Mouse (Mus musculus) hindbrain, embryonic 13.5 days (tissue): ENCODE measurements around the gene Caml. TPM values are rescaled to one million over a fixed set of nuclear protein-coding genes. Genes with fewer than 3 reads are reported as not detected.
"Not testable (repeated sequence)": the region's sequence is repeated elsewhere in the genome, so short reads cannot be mapped to it uniquely, and the experiment has no call there.

ENCODE experiments used
- ATAC-seq: fragments of 200-750 bp; cut with Nextera tagmentation; 2 replicates; pipeline ENCODE4 v1.8.0; 2017; ENCODE audit warnings: moderate TSS enrichment; ENCODE audit not compliant: low FRiP score
- H3K27ac ChIP-seq: fragments of 300-500 bp; sonication (generic); 2 replicates; pipeline ENCODE4 v1.5.1; 2015; ENCODE audit warnings: inconsistent platforms, mild to moderate bottlenecking, moderate library complexity
- H3K27me3 ChIP-seq: fragments of 300-500 bp; sonication (generic); 2 replicates; pipeline ENCODE4 v1.6.1; 2015; ENCODE audit warnings: mild to moderate bottlenecking, inconsistent platforms
- H3K36me3 ChIP-seq: fragments of 300-500 bp; sonication (generic); 2 replicates; pipeline ENCODE4 v1.6.1; 2015; ENCODE audit warnings: mild to moderate bottlenecking, inconsistent platforms
- H3K4me1 ChIP-seq: fragments of 300-500 bp; sonication (generic); replicated peaks from 2 replicates; pipeline ENCODE4 v1.6.1; 2015; ENCODE audit warnings: inconsistent platforms
- H3K4me2 ChIP-seq: fragments of 300-500 bp; sonication (generic); 2 replicates; pipeline ENCODE4 v1.6.1; 2015; ENCODE audit warnings: inconsistent platforms, mild to moderate bottlenecking, moderate library complexity
- H3K4me3 ChIP-seq: fragments of 300-500 bp; sonication (generic); 2 replicates; pipeline ENCODE4 v1.5.1; 2015; ENCODE audit warnings: mild to moderate bottlenecking, inconsistent platforms
- H3K9ac ChIP-seq: fragments of 300-500 bp; sonication (generic); 2 replicates; pipeline ENCODE4 v1.6.1; 2015; ENCODE audit warnings: mild to moderate bottlenecking, inconsistent platforms
- H3K9me3 ChIP-seq: fragments of 300-500 bp; sonication (generic); 2 replicates; pipeline ENCODE4 v1.6.1; 2016; ENCODE audit warnings: inconsistent platforms
- whole genome bisulfite sequencing: fragments of 180-500 bp; shearing (Covaris S2); methylation state at CpG from one replicate; pipeline ENCODE4 v1.1.7; 2015; 5-methylcytosine and 5-hydroxymethylcytosine counted together
- polyA plus RNA-seq: library from polyadenylated mRNA; unstranded; fragments of >200 nt; fragmentation: Nextera tagmentation; extraction: Ambion mirVana; gene quantifications from 2 replicates; pipeline ENCODE4 v1.2.1, GENCODE M21; 2015

The Caml gene
- polyA plus RNA-seq, 1 experiment from 2014 or later = 101 TPM

DNA sequence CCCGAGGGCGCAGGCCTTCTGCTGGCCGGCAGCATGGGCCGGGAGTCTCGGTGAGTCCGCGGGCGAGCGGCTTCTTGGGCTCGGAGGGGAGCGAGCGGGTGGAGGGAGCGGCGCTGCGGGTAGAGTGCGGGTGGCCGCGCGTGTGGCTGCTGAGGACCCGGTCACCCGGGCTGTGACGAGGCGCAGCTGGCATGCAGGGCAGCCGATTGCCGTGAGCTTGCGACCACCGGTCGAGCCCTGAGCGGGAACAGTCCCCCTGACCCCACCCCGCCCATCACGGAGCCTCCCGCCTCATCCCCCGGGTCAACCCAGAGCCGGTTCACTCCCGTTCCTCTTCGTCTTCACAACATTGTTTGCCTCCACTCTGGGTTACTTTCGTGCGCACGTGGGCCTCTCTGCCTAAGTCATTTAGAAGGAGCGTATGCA, 12.4 kb downstream of the Caml start:
- peak overlapping the region; percentile 89 for H3K4me3 ChIP-seq
- 0% methylated on average over 40 of the region's 40 CpGs for WGBS
- peak overlapping the region; percentile 92 for H3K4me2 ChIP-seq
- H3K36me3 ChIP-seq = peaks cover 54% of the 10 kb centered on the region
- no peaks in the 10 kb centered on the region for H3K9me3 ChIP-seq
- no peaks in the 10 kb centered on the region for H3K27me3 ChIP-seq
- H3K27ac ChIP-seq = peak overlapping the region; percentile 78; the same call in 1 of the 2 replicates
- peak; percentile 70 for ATAC-seq
- H3K9ac ChIP-seq = peak overlapping the region; percentile 91
- H3K4me1 ChIP-seq = peaks cover 23% of the 10 kb centered on the region

DNA sequence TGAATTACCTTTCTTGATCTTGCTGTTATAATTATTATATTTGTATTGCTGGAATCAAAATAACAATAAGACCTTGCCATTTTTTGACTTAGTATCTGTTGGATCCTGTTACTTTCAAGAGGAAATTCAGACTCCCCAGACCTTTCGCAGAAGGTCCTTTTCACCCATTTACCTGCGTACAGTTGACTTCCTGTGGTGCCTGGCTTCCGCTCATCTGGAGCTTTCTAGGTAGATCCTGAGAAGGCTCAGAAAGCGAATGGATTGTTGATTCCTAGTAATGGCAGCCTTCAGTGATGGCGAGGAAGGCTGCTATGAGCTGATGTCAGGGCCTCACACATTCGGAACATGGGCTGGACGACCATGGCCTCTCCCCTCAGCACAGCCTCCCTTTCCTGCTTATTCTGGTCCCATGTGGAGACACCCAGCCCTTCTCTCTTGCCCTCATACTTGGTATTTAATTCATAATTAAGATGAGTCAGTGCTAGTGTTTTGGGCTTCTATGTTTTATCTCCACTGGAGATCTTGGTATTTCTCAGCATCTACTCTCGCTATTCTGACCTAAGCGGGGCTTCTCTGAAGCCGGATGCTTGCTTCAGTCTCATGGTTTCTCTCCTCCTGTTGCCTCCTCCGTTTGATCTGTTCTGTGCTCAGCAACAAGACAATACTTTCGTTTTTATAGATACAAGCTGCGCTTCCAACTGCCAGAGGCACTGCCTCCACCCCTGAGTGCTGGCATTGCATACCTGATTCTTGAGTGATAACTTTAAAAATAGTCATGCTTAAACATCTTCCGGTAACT, 13.6 kb downstream of the Caml start:
- no peak overlapping the region for H3K27ac ChIP-seq
- H3K4me2 ChIP-seq = peak overlapping the region; percentile 92
- WGBS = 92% methylated on average over 14 of the region's 14 CpGs
- no peaks in the 10 kb centered on the region for H3K9me3 ChIP-seq
- ATAC-seq = no peak
- no peaks in the 10 kb centered on the region for H3K27me3 ChIP-seq
- H3K4me1 ChIP-seq = peaks cover 23% of the 10 kb centered on the region
- H3K36me3 ChIP-seq = peaks cover 51% of the 10 kb centered on the region
- peak overlapping the region; percentile 89 for H3K4me3 ChIP-seq
- H3K9ac ChIP-seq = peak overlapping the region; percentile 19; the same call in 1 of the 2 replicates

DNA sequence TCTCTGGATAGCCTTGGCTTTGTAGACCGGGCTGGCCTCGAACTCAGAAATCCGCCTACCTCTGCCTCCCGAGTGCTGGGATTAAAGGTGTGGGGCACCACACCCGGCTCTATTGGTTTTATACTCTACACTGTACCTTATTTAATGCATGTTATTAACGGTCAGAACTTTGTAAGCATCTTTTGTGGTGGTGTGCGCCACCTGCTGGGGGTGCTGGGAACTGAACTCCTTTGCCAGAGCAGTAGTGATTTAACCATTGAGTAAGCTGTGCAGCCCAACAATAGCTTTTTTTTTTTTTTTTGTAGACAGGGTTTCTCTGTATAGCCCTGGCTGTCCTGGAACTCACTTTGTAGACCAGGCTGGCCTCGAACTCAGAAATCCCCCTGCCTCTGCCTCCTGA, 17.7 kb downstream of the Caml start:
- H3K4me2 ChIP-seq = not testable (repeated sequence)
- peaks cover 55% of the 10 kb centered on the region for H3K36me3 ChIP-seq

DNA sequence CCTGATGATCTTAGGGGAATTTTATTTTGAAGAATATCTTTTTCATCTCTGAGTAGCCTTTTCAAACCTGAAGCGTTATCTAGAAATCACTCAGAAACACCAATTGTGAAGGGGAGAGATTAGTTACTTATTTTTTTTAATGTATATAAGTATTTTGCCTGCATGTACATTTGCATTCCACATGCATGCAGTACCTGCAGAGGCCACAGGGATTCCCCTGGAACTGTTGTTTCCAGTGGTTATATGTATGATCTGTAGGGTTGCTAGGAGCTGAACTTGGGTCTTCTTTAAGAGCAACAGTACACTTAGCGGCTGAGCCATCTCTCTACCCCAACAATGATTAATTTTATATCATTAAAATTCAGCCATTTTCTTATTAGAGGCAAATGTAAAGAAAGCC, 21.7 kb downstream of the Caml start:
- no peaks in the 10 kb centered on the region for H3K9me3 ChIP-seq
- H3K27me3 ChIP-seq = no peaks in the 10 kb centered on the region
- H3K4me3 ChIP-seq = no peak overlapping the region
- no peak for ATAC-seq
- H3K9ac ChIP-seq = no peak overlapping the region
- 87% methylated on average over 2 of the region's 2 CpGs for WGBS
- no peaks in the 10 kb centered on the region for H3K4me1 ChIP-seq
- H3K27ac ChIP-seq = no peak overlapping the region
- peaks cover 75% of the 10 kb centered on the region for H3K36me3 ChIP-seq
- no peak overlapping the region for H3K4me2 ChIP-seq

More for the DNA sequence above, 17.7 kb downstream of the Caml start:
- ATAC-seq, H3K27ac ChIP-seq, H3K9ac ChIP-seq, H3K9me3 ChIP-seq, H3K27me3 ChIP-seq, H3K4me3 ChIP-seq: not testable (repeated sequence)
- peaks cover 17% of the 10 kb centered on the region for H3K4me1 ChIP-seq
- WGBS = 51% methylated on average over 8 of the region's 8 CpGs

DNA sequence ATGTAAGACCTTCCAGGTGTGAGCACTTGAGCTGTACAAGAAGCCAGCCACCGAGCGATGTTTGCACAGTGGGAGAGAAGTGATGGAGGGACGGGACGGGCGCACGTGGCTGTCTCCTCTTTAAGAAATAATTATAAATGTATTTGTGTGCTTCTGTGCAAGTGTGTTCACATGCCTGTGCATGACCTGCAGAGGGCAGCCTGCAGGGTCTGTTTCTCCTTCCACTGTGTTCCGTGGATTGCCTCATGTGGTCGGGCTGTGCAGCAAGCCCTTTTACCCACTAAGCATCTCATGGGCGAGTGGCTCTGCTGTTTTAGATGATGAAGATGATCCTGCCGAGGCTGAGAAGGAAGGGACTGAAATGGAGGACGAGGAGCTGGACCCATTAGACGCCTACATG, 27.3 kb downstream of the Caml start:
- no peak for ATAC-seq
- no peaks in the 10 kb centered on the region for H3K27me3 ChIP-seq
- no peaks in the 10 kb centered on the region for H3K4me1 ChIP-seq
- H3K4me3 ChIP-seq = no peak overlapping the region
- H3K4me2 ChIP-seq = no peak overlapping the region
- H3K36me3 ChIP-seq = peaks cover 100% of the 10 kb centered on the region
- H3K9me3 ChIP-seq = no peaks in the 10 kb centered on the region
- 89% methylated on average over 12 of the region's 12 CpGs for WGBS
- no peak overlapping the region for H3K9ac ChIP-seq
- H3K27ac ChIP-seq = no peak overlapping the region

DNA sequence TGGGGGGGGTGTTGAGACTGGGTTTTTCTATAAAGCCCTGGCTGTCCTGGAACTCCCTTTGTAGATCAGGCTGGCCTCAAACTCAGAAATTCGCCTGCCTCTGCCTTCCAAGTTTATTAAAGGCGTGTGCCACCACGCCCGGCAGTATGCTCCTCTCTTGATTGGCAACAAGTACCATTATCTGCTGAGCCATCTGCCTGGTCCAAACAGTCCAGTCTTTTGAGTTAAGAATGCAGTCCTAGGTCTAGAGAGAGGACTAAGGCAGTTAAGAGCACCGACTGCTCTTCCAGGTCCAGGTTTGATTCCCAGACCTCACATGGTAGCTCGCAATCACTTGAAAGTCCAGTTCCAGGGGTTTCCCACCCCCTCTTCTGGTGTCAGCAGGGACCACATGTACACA, 28.2 kb downstream of the Caml start:
- Histone ChIP-seq H3K9ac (no peak overlapping the region), H3K27ac (no peak overlapping the region), H3K9me3 (no peaks in the 10 kb centered on the region), H3K4me3 (no peak overlapping the region), H3K4me2 (no peak overlapping the region), H3K36me3 (peaks cover 100% of the 10 kb centered on the region), H3K27me3 (no peaks in the 10 kb centered on the region), H3K4me1 (no peaks in the 10 kb centered on the region)
- ATAC-seq = no peak
- WGBS = 92% methylated on average over 6 of the region's 6 CpGs

DNA sequence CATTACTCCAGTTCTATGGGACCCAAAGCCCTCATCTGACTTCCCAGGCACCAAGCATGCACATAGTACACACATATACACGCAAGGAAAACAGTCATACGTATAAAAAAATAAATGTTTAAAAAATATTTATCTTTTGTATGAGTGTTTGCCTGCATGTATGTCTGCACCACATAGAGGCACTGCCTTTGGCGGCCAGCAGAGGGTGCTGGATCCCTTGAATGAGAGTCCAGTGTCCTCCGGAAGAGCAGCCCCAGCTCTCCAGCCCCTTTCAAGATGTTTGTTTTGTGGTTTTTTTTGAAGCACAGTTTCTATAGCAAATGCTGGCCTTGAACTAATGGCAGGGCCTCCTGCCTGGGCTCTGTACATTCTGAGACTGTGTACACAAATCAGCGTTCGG, 45.7 kb downstream of the Caml start:
- Histone ChIP-seq H3K27me3 (no peaks in the 10 kb centered on the region), H3K9ac (no peak overlapping the region), H3K9me3 (peaks cover 2% of the 10 kb centered on the region; the same call in 1 of the 2 replicates), H3K4me1 (no peaks in the 10 kb centered on the region), H3K36me3 (peaks cover 91% of the 10 kb centered on the region), H3K4me2 (no peak overlapping the region), H3K4me3 (no peak overlapping the region), H3K27ac (no peak overlapping the region)
- no peak for ATAC-seq
- WGBS = 85% methylated on average over 6 of the region's 6 CpGs

DNA sequence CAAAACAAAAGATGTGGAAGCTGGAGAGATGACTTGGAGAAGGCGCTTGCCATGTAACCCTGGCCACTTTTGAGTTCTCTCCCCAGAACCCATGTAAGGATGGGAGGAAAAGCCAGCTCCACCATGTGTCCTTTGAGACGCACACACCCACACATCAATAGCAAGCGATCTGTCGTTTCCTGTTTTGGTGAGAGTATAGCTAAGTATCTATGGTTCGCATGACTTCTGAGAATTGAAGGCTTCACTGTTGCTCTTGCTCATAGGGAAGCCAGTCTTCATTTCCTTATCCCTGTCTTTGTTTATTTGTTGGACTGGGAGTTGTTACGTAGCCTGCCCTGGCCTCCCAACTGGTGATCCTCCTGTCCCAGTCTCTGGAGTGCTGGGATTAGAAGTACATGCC, 49.9 kb downstream of the Caml start:
- Histone ChIP-seq H3K4me1 (no peaks in the 10 kb centered on the region), H3K9ac (0 out of 2 replicates have a peak overlapping the region, but pooled peaks have one; percentile 8), H3K36me3 (peaks cover 89% of the 10 kb centered on the region), H3K4me3 (no peak overlapping the region), H3K27ac (no peak overlapping the region), H3K4me2 (no peak overlapping the region), H3K27me3 (no peaks in the 10 kb centered on the region), H3K9me3 (peaks cover 2% of the 10 kb centered on the region; the same call in 1 of the 2 replicates)
- WGBS = 91% methylated on average over 6 of the region's 6 CpGs
- no peak for ATAC-seq

DNA sequence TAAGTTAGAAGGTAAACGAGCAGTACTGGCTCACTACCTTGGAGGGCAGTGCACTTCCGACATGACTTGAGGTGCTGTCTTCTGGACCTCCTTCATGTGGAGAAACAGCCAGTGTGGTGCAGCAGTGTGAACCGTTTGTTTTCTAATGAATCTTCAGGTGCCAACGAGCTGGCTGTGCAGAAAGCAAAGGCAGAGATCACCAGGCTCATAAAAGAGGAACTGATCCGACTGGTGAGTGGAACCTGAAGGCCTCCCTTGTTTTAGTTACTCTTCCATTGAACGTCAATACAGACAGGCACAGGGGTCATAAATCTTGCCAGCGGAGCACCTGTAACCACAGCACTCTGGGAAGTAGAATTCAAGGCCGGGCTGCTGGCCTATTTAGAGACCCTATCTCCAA, 54.6 kb downstream of the Caml start:
- 90% methylated on average over 8 of the region's 8 CpGs for WGBS

More for the DNA sequence above, 54.6 kb downstream of the Caml start:
- Histone ChIP-seq H3K4me3 (no peak overlapping the region), H3K4me1 (no peaks in the 10 kb centered on the region), H3K27ac (no peak overlapping the region), H3K36me3 (peaks cover 91% of the 10 kb centered on the region), H3K27me3 (no peaks in the 10 kb centered on the region), H3K9me3 (no peaks in the 10 kb centered on the region), H3K4me2 (no peak overlapping the region), H3K9ac (no peak overlapping the region)
- no peak for ATAC-seq

Other genes starting within 250 kb of the Caml start
- not detected in 2 replicates for gene Slc34a1, start 224.8 kb upstream of the Caml start, polyA plus RNA-seq
- gene Pfn3, start 207.8 kb upstream of the Caml start, polyA plus RNA-seq = 0.80 TPM in 1 of 2 replicates, not detected in the other
- not detected in 2 replicates for gene F12, start 196.2 kb upstream of the Caml start, polyA plus RNA-seq
- 27.7 and 31.3 TPM in 2 replicates for gene Grk6, start 177.9 kb upstream of the Caml start, polyA plus RNA-seq
- 2.6 and 3.2 TPM in 2 replicates for gene Prr7, start 158.7 kb upstream of the Caml start, polyA plus RNA-seq
- 615 and 625 TPM in 2 replicates for gene Dbn1, start 134.9 kb upstream of the Caml start, polyA plus RNA-seq
- 141 and 146 TPM in 2 replicates for gene Pdlim7, start 109.3 kb upstream of the Caml start, polyA plus RNA-seq
- 4.1 and 5.7 TPM in 2 replicates for gene Dok3, start 93.7 kb upstream of the Caml start, polyA plus RNA-seq
- 55.6 and 55.9 TPM in 2 replicates for gene Ddx41, start 86.3 kb upstream of the Caml start, polyA plus RNA-seq
- gene Fam193b, start 51.9 kb upstream of the Caml start, polyA plus RNA-seq = 57.0 and 57.1 TPM in 2 replicates
- 112 and 114 TPM in 2 replicates for gene Tmed9, start 49.3 kb upstream of the Caml start, polyA plus RNA-seq
- gene B4galt7, start 23.1 kb upstream of the Caml start, polyA plus RNA-seq = 44.8 and 49.8 TPM in 2 replicates
- gene Ddx46, start 12.0 kb downstream of the Caml start, polyA plus RNA-seq = 29.6 and 30.6 TPM in 2 replicates
- gene B230219D22Rik, start 70.1 kb downstream of the Caml start, polyA plus RNA-seq = 67.5 and 70.8 TPM in 2 replicates
- 141 and 142 TPM in 2 replicates for gene Txndc15, start 91.6 kb downstream of the Caml start, polyA plus RNA-seq
- 23.3 and 26.0 TPM in 2 replicates for gene Pcbd2, start 104.4 kb downstream of the Caml start, polyA plus RNA-seq
- not detected in 2 replicates for gene Catsper3, start 161.6 kb downstream of the Caml start, polyA plus RNA-seq
- 0.22 and 1.3 TPM in 2 replicates for gene Pitx1, start 213.2 kb downstream of the Caml start, polyA plus RNA-seq